Mouse (Mus musculus) lung, postnatal 10 days (tissue): ENCODE results near the gene Dqx1.

Experiments used
- DNase-seq: peaks from one replicate; pipeline ENCODE4 v3.0.0; 2021

Gene Dqx1

DNA sequence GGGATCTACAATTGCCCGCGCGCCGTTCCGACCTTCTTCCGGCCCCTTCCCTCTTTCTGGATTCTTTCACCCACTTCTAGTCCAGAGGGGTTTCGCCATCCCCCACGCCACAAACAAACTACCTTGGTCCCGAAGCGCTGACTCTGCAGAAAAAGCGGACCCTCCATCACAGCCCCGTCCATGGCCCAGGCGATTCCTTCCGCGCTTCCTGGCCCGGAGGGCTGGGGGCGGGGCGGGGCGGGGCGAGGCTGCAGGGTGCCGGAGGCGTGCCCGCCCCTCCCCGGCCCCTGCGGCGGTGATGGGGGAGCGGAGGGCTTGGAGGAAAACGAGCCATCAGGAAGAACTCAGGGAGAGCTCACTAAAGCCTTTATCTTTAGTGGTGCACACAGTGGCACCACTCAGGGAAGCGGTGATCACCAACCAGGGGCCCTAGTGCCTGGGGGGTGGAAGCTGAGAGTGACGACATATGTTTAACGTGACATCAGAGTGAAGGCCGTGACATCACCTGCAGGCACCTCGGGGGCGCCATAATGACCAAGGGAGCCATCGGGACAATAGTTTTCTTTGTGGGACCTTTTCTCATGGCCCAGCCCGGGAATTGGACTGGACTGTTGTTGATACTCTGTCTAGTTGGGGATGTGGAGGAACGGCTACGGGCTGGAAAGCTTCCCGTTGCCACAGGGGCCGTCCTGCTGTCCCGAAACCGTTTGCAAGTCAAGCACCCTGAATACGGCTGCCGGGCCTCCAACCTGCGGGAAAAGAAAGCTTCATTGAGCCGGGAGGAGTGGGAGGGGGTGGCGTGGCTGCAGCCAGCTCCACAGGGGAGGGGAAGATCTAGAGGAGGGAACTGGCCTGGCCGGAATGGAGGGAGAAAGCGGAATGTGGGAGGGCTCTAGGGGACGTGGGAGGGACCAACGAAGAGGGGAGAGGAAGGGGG is 24.1 kb upstream of the Dqx1 start, which contains the start of the genes Dok1 and Loxl3:
TSS of gene Dok1 (minus strand) at position 223 of the 937 bp plus-strand sequence.
TSS of gene Loxl3 (plus strand) at position 925 of the 937 bp plus-strand sequence.
- DNase-seq: peak; percentile 91

DNA sequence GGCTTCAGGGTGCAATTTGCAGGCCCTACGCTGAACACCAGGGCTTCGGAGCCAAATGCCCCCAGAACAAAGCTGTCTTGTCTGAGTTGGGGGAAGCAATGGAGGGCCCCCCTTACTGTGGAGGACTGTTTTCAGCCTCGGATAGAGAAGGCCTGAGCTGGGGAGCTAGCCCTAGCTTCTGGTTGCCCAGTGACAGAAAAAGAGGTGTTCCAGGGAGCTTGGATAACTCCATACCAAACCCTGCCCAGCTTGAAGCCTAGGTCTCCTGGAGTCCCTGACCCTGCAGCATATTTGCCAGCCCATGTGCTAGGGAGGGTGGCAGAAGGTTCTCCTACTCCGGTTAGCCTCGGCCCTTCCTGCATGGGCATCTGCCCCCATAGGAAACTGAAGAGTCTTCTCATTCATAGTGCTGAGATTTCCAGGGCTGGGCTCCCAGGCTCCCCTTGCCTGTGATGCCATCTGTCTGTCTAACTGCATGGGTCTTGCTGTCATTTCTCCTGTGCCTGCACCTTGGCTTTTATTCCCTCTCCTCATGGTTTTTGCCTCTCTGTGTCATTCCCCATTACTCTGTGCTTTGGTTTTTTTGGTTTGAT is 23.1 kb upstream of the Dqx1 start:
- DNase-seq: no peak

DNA sequence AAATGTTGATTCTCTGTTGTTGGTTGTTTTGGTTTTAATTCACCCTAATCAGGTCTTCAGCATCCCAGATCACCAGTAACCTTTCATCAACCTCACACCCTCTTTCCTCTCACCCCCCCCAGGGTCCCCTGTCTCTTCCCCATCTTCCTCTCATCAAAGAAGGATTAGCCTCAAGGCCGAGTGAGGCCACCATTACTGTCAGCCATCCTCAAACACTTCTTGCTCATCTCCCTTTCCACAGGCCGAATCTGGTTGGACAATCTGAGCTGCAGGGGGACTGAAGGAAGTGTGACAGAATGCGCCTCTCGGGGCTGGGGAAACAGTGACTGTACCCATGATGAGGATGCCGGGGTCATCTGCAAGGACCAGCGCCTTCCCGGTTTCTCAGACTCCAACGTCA is 20.5 kb upstream of the Dqx1 start:
- DNase-seq: no peak

DNA sequence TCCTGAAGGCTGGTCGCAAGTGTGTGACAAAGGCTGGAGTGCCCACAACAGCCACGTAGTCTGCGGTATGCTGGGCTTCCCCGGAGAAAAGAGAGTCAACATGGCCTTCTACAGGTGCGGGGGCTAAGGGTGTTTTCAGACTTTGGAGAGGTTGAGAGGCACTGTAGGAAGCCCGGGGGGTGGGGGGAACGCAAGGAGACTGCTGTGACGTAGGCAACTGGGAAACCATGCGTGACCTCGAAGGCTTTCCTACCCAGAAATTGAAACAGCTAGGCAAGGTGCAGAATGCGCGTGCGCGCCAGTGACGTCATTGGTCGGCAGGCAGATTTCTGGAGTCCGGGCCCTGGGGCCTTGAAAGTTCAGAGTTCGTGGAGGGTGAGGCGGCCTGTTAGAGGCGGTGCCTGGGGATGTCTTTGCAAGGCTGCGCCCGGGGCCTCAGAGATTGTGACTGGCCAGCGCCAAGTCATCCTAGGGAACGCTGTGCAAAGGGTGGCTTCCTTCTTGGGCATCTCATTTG is 19.1 kb upstream of the Dqx1 start:
- peak; percentile 94 for DNase-seq

DNA sequence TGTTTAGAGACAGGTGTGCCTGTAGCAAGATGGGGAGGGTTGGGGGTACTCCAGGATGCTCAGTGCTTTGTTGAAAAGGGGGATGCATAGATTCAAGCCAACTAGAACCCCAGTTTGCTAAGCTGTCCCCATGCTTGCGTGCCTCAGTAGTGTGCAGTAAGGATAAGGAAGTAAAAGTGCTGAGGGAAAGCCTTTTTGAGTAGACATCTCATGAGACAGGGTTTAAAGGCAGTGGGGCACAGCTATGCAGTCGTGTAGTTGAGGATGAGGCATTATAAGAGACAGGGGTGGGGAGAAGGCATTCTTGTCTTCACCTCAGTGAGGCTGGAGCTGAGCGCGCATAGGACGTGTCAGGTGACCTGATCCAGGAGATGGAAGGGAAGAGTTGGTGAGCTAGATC is 17.0 kb upstream of the Dqx1 start:
- DNase-seq: no peak

DNA sequence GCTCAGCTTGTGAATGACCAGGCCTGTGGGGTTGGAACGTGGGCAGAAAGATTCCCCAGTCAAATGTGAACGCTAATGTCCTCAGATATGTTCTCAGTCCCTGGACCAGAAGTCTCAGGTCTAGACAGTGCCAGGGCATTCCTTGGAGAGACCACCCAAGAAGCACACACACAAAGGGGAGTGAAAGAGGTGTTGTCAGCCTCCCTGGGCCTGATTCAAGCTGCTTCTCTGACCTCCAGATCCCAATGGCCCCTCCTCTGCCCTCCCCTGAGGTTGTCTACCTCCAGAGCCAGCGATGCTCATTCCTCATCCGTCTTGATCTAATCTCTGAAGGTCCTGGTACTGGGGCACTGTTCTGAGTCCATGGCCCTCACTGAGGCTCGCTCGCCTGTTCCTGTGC is 14.1 kb upstream of the Dqx1 start:
- DNase-seq: no peak

DNA sequence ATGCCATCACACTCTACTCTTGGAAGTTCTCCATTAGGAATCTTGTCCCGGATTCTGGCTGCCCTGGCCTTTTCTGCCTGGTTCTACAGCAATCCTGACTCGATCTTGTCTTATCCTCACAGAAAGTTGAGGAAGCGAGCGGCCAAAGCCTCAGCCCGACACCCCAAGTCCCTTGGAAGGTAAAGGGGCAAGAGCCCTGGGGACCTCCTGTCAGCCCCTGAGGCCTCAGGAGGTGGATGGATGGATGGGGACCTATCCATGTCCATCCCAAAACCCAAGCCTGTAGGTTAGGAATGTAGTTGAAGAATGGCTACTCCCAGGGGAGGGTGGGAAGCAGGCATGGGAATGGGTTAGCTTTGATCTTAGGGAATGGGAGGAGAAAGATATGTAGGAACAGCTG is 13.7 kb upstream of the Dqx1 start:
- no peak for DNase-seq

DNA sequence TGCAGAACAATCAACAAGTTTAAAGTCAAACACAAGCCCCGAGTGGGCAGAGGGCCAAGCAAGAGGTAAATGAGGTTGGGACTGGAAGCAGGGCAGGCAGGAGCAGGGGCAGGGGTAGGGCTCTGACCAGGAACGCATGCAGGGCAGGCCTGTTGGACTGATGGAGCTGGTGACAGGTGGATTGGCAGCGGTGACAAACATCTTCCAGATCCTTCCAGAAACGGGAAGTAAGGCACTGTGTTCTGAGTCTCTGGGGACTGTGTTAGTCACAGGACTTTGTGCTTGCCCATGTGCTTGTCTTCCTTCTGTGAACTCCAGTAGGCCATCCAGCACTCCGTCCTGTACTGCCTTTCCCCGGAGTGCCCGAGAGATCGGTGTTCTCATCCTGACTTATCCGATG is 12.9 kb upstream of the Dqx1 start:
- no peak for DNase-seq

DNA sequence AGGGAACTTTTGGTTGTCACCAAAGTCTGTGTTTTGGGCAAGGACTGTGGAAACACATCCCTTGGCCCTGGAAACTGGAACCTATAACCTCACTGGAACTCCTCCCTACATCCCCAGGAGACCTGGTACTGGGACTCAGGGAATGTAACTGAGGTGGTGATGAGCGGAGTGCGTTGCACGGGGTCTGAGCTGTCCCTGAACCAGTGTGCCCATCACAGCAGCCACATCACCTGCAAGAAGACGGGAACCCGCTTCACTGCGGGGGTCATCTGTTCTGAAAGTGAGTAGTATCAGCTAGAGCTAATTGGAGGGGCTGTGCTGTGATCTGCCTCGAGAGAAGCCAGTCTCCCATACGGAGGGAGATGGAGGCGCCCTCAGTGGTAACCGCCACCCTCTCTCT is 8.3 kb upstream of the Dqx1 start:
- no peak for DNase-seq

DNA sequence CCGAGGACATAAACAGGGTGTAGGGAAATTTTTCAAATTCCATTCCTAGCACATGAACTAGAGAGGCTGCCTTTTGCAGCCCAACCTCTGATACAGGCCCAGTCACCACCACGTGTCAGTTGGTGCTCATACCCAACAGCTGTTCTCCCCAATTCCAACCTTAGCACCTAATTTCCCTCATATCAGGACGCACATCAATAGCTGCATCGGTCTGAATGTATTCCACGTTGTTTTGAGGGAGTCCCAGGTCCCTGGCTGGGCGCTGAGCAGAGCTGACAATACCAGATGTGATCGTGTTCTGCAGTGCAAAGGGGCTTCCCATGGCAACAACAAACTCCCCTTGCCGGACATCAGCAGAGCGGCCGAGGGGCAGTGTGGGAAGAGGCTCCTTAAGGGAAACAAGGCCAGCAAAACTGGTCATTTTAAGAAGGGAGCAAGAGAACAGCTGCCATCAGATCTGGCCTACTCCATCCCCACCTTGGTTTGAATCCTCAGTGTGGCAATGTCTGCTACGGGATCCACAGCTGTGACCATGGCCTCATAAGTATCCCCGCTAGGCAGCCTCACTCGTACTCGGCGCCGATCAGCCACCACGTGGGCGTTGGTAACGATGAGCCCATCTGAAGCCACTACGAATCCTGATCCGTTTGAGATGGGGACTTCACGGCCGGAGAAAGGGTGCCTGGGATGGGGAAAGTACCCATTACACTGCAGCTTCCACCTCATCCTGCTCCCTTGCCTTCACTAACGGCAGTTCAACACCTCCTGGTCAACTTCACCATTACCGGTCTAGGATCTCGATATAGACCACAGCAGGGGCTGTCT is 4.3 kb upstream of the Dqx1 start:
- peak; percentile 45 for DNase-seq

DNA sequence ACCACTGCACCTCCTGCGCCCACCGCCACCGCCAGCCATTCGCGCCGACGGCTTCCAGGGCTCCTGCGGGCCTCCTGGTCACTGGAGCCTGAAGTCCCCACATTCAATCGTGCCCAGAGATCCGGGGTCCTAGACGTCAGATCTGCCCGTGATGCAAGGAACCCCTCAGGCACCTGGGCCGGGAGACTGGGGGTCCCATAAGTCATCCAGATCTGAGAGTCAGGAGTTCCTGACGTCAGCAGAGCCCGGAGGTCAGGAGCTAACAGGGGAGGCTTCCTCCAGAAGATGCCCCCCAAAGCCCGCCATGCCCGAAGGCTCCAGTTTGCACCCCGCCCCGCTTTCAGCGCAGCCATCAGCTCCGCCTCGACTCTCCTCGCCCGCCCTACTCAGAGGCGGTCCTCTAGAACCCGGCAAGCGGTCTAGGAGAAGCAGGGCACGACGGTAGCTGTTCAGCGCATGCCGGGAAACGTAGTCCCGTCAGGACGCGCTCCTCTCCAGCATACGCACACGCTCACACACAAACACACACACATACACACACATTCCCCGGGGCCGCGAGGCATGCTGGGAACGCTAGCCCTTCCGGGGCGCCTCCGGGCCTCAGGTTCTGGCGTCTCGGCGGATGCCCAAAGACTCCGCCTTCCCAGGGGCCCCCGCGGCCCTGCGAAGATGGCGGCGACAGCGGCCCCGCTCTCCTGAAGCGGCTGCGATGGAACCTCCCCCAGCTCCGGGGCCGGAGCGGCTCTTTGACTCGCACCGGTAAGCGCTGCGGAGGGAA is 3.4 kb upstream of the Dqx1 start, which contains the start of gene Aup1:
TSS of gene Aup1 (plus strand) at position 448 of the 778 bp plus-strand sequence.
- peak; percentile 98 for DNase-seq

DNA sequence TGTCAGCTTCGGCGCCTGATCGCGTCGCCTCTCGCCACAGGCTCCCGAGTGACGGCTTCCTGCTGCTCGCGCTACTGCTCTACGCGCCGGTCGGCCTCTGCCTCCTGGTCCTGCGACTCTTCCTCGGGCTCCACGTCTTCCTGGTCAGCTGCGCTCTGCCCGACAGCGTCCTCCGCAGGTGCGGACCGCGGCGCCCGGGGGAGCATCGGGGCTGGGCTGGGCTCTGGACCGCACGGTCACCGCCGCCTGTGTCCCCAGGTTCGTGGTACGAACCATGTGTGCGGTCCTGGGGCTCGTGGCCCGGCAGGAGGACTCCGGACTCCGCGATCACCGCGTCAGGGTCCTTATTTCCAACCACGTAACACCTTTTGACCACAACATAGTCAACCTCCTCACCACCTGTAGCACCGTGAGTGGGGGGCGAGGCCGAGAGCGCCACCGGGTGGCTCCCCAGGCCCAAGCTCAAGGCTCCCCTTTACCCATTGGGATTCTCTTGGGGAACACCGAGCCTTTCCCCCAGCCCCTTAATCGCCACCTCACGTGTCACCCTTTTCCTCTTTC is 2.7 kb upstream of the Dqx1 start, which contains the start of gene Htra2:
TSS of gene Htra2 (minus strand) at position 403 of the 561 bp plus-strand sequence.
- peak; percentile 56 for DNase-seq

DNA sequence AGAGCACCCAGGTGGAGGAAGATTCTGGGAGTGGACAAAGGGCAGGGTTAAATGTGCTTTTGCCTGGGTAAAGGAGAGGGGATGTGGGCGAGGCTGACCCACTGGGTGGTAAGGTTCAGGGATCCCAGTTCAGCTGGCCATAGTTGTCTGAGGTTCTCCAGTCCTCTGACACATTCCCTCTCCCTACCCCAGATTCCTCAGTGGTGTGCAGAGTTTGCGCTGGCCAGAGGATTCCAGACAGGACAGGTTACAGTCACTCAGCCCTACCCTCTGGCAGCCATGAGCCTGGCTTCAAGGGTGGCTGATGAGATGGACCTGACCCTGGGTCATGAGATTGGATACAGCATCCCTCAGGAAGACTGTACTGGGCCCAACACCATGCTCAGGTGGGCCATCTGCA is 1.1 kb downstream of the Dqx1 start:
- no peak for DNase-seq

DNA sequence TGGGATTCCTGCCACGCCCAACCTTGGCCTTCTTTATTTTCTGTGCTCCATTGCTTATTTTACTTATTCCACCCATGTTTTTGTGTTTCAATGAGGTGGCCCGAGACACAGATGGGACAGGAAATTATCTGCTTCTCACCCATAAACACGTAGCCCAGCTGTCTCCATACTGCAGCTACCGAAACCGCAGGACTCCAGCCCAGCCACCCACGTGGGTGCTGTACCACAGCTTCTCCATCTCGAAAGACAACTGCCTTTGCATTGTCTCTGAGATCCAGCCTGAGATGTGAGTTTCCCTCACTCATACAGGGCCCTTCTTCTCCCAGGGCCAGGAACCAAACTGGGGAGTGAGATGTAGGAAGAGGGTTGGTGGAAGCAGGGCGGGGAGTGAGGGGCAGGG is 8.4 kb downstream of the Dqx1 start:
- DNase-seq: no peak

DNA sequence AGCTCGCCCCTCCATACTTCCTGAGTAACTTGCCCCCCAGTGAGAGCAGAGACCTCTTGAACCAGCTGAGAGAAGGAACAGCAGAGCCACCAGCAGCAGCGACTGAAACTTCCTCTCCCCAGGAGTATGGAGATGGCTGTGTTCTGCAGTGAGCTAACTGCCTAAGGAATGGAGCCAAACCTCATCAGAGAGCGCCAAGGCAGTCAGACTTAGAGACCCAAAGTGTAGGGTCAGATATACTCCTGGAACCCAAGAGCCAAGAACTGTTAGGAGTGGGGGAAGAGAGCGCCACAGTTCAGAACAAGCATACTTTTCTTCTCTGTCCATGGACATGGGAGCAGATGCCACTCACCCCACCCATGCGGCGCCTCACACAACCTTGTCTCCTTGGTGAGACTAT is 8.8 kb downstream of the Dqx1 start:
- DNase-seq: no peak

DNA sequence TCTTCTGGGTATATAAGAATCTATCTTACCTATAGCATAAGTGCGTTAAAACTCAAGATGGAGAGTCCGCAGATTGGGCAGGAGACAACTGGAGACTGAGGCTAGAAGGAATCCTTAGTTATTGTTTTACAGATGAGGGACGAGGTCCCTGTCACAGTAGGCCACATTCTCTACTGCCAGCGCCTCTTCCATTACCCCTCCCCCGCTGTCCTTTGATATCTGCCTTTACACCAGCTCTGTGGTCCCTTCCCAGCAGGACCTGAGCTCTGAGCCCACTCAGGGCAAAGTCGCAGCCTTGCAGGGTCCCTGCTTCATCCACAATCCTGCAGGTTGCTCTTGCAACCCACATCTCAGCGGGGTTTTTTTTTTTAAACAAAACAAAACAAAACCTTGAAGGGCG is 10.6 kb downstream of the Dqx1 start:
- DNase-seq: no peak

DNA sequence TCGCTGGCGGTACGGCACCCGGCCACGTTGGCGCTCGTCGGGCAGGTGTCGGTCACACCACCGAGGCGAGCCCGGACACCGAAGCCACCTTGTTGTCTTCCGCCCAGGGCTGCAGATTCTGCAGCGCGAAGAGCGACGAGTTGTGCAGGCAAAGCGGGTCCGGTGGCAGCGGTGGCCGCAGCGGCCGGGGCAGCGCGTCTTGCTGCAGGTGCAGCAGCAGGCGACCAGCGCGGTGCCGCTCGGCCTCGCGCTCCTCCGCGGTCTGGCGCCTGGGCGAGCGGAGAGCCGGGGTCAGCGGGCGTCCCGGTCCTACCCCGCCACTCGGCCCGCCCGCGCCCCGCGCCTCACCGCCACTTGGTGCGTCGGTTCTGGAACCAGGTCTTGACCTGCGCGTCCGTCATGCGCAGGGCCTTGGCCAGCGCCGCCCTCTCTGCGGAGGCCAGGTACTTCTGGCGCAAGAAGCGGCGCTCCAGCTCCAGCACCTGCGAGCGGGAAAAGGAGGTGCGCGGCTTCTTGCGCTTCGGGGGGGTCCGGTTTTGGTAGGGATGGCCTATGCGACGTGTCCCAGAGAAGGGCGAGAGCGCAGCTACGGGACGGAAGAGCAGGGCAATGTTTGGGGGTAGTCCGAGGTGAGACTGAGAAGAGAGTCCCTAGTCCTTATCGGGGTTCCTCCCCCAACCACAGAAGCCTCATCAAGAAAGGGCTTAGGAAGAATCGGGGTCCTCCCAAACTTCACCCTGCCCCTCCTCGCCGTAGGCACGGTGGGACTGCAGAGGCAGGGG is 11.3 kb downstream of the Dqx1 start:
- DNase-seq: no peak

DNA sequence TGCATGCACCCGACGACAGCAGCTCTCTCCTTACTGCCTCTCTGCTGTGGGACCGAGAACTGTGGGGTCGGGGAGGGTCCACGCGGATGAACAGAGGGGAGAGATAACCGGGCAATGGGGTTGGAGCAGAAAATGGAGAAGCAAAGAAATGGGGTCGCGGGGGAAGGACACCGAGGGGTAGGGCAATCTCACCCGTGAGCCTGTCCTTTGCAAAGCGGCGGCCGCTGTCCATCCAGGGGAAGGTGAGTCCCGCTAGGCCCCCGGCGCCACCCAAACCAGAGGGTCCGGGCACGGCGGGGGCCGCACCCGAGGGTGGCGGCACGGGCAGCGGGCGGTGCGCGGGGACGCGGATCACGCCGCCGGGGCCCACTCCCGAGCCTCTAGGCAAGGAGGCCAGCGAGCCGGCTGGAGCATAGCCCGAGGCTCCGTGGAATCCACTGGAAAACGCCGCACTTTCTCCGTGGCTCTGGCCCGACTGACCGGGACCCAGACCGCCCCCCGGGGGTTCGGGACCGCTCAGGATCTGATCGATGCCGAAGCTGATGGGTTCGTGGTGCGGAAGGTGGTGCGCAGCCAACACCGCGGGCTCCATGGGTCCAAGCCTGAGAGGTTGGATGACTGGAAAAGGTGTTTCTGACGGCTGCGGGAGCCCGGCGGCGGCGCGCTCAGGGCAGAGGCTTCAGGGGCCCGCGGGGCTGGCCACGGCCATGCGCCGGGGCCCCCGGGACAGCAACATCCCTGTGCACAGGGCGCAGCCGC is 12.0 kb downstream of the Dqx1 start:
- DNase-seq: no peak

DNA sequence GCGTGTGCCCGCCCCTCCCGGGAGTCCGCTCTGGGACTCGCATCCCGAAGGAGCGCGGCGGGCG is 12.4 kb downstream of the Dqx1 start, which contains the start of gene Tlx2:
TSS of gene Tlx2 (minus strand) at position 47 of the 64 bp plus-strand sequence.
- DNase-seq: no peak

DNA sequence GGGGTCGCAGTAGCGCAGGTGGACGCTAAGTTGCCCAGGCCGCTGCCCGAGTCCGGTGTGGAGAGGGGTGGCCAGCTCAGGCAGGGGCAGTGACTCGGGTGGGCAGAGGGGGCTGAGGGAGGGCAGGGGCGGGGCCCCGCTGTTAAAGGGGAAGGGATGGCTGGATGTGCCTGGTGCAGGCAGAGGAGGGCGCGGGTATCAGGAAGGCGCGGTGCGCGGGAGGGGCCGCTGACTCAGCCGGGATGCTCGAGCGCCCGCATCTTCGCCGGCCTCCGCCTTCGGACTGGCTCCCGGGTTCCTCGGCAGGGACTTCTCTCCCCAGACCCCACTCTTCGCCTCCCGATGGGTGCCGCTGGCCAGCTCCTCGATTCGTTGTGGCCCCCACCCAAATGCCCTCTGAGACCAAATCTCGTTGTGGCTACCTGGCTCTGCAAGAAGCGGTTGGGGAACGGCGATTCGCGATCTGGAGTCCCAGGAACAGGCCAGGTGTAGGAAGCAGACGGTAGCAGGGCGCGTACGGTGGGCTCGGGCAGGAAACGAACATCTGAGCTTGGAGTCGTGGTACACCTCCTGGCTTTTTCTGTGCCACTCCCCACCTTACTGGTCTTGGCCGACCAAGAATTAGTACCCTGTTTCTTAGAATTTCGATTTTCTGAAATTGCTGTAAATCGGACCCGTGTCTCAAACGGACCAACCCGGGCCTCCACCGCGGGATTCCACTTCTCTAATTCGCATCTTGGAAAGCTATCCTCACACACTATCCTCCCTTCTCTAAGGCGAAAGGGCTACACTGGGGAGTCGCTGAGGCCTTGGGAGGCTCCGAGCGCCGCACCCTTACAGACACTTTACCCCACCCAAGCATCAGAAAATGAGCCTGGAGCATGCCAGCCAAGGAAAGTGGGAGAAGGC is 12.9 kb downstream of the Dqx1 start:
- DNase-seq: no peak
